Mouse (Mus musculus): Measurements from ENCODE around the gene Gm19345. TPM values are rescaled to one million over a fixed set of nuclear protein-coding genes. Genes with fewer than 3 reads are reported as not detected.

Gene Gm19345
- not detected for polyA plus RNA-seq (2014; fragmentation: Illumina TruSeq; extraction: RNeasy Lipid Tissue Mini Kit (QIAGEN cat#74804); ENCODE audit: insufficient read depth, low read depth, low replicate concordance)

DNA sequence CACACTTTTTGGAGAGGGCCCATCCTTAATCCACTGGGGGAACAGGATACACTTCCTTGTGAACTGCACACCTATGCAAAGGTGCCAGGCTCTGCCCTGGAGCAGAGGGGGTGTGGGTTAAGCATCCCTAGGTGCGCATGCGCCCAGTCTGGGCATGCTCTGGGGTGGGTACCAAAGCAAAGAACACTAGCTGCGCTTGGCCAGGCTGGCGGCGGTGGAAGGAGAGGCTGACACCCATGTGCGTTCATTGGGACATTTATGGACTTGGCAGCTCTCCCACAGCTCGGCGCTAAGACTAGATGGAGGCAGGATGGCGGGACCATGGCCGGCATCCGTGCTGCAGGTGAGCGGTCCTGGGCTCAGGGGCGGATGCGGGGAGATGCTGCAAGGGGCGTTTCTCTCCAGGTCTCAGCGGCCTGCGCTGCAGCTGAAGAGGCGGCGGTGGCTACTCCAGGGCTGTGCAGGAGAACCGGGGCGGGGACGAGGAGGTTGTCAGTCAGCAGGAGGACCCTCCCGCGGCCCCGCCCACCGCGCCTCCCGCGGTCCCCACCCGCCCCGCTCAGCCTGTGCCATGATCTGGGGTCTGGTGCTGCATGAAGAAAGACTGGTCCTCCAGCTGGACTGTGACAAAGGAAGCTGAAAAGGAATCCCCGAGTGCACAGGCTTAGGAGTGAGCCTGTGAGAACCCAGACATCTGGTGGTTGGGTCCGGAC, at the start of gene Gm19345:
TSS of gene Gm19345 (plus strand) at position 146 of the 713 bp plus-strand sequence.

GRCm38 (mm10) chr7:19822604-19823058, 29.2 kb upstream of the Gm19345 start, which contains the start of gene Bcl3:
Gene Bcl3 (minus strand): TSS chr7:19822770.

GRCm38 (mm10) chr7:19861199-19861598, 9.4 kb downstream of the Gm19345 start, which contains the start of gene Ceacam16:
Gene Ceacam16 (minus strand): TSS chr7:19861299.

DNA sequence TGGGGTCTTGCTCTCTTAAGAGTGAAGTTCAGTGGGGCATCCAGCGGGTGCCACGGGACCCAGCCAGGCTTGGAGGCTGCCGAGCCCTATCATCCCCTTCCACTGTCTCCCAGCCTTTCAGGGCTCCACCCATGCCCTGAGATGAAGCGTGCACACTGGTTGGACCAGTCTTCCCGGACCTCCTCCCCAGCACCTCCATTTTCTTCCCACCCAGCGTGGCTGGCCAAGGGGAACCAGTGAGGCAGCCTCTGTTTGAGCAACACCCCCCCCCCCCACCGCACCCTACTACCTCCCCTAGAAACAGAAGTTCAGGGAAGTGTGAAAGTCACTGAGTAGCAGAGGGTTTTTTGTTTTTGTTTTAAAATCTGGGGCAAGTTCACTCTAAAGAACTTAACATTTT, 36.0 kb downstream of the Gm19345 start, which contains the start of gene Ceacam19:
TSS of gene Ceacam19 (minus strand) at position 117 of the 400 bp plus-strand sequence.

Other genes starting within 250 kb of the Gm19345 start
- 17.3 TPM for gene Clasrp, start 247.5 kb upstream of the Gm19345 start, polyA plus RNA-seq (2014; fragmentation: Illumina TruSeq; extraction: RNeasy Lipid Tissue Mini Kit (QIAGEN cat#74804); ENCODE audit: insufficient read depth, low read depth, low replicate concordance)
- gene Relb, start 222.6 kb upstream of the Gm19345 start, polyA plus RNA-seq (2014; fragmentation: Illumina TruSeq; extraction: RNeasy Lipid Tissue Mini Kit (QIAGEN cat#74804); ENCODE audit: insufficient read depth, low read depth, low replicate concordance): 13.0 TPM
- gene Clptm1, start 187.0 kb upstream of the Gm19345 start, polyA plus RNA-seq (2014; fragmentation: Illumina TruSeq; extraction: RNeasy Lipid Tissue Mini Kit (QIAGEN cat#74804); ENCODE audit: insufficient read depth, low read depth, low replicate concordance): 45.0 TPM
- 10.3 TPM for gene Apoc2, start 174.1 kb upstream of the Gm19345 start, polyA plus RNA-seq (2014; fragmentation: Illumina TruSeq; extraction: RNeasy Lipid Tissue Mini Kit (QIAGEN cat#74804); ENCODE audit: insufficient read depth, low read depth, low replicate concordance)
- not detected for gene Gm44805, start 170.6 kb upstream of the Gm19345 start, polyA plus RNA-seq (2014; fragmentation: Illumina TruSeq; extraction: RNeasy Lipid Tissue Mini Kit (QIAGEN cat#74804); ENCODE audit: insufficient read depth, low read depth, low replicate concordance)
- not detected for gene Apoc4, start 170.5 kb upstream of the Gm19345 start, polyA plus RNA-seq (2014; fragmentation: Illumina TruSeq; extraction: RNeasy Lipid Tissue Mini Kit (QIAGEN cat#74804); ENCODE audit: insufficient read depth, low read depth, low replicate concordance)
- gene Apoc1, start 159.3 kb upstream of the Gm19345 start, polyA plus RNA-seq (2014; fragmentation: Illumina TruSeq; extraction: RNeasy Lipid Tissue Mini Kit (QIAGEN cat#74804); ENCODE audit: insufficient read depth, low read depth, low replicate concordance): 122 TPM
- 1,026 TPM for gene Apoe, start 152.8 kb upstream of the Gm19345 start, polyA plus RNA-seq (2014; fragmentation: Illumina TruSeq; extraction: RNeasy Lipid Tissue Mini Kit (QIAGEN cat#74804); ENCODE audit: insufficient read depth, low read depth, low replicate concordance)
- 28.0 TPM for gene Tomm40, start 136.6 kb upstream of the Gm19345 start, polyA plus RNA-seq (2014; fragmentation: Illumina TruSeq; extraction: RNeasy Lipid Tissue Mini Kit (QIAGEN cat#74804); ENCODE audit: insufficient read depth, low read depth, low replicate concordance)
- gene Nectin2, start 101.5 kb upstream of the Gm19345 start, polyA plus RNA-seq (2014; fragmentation: Illumina TruSeq; extraction: RNeasy Lipid Tissue Mini Kit (QIAGEN cat#74804); ENCODE audit: insufficient read depth, low read depth, low replicate concordance): 39.0 TPM
- 298 TPM for gene Bcam, start 81.0 kb upstream of the Gm19345 start, polyA plus RNA-seq (2014; fragmentation: Illumina TruSeq; extraction: RNeasy Lipid Tissue Mini Kit (QIAGEN cat#74804); ENCODE audit: insufficient read depth, low read depth, low replicate concordance)
- 9.7 TPM for gene Cblc, start 55.2 kb upstream of the Gm19345 start, polyA plus RNA-seq (2014; fragmentation: Illumina TruSeq; extraction: RNeasy Lipid Tissue Mini Kit (QIAGEN cat#74804); ENCODE audit: insufficient read depth, low read depth, low replicate concordance)
- 15.6 TPM for gene Bcl3, start 29.2 kb upstream of the Gm19345 start, polyA plus RNA-seq (2014; fragmentation: Illumina TruSeq; extraction: RNeasy Lipid Tissue Mini Kit (QIAGEN cat#74804); ENCODE audit: insufficient read depth, low read depth, low replicate concordance)
- 0.27 TPM for gene Ceacam16, start 9.3 kb downstream of the Gm19345 start, polyA plus RNA-seq (2014; fragmentation: Illumina TruSeq; extraction: RNeasy Lipid Tissue Mini Kit (QIAGEN cat#74804); ENCODE audit: insufficient read depth, low read depth, low replicate concordance)
- gene Ceacam19, start 36.0 kb downstream of the Gm19345 start, polyA plus RNA-seq (2014; fragmentation: Illumina TruSeq; extraction: RNeasy Lipid Tissue Mini Kit (QIAGEN cat#74804); ENCODE audit: insufficient read depth, low read depth, low replicate concordance): 0.07 TPM
- 17.0 TPM for gene Pvr, start 69.2 kb downstream of the Gm19345 start, polyA plus RNA-seq (2014; fragmentation: Illumina TruSeq; extraction: RNeasy Lipid Tissue Mini Kit (QIAGEN cat#74804); ENCODE audit: insufficient read depth, low read depth, low replicate concordance)
- 1.2 TPM for gene Igsf23, start 98.8 kb downstream of the Gm19345 start, polyA plus RNA-seq (2014; fragmentation: Illumina TruSeq; extraction: RNeasy Lipid Tissue Mini Kit (QIAGEN cat#74804); ENCODE audit: insufficient read depth, low read depth, low replicate concordance)
- not detected for gene Ceacam20, start 113.4 kb downstream of the Gm19345 start, polyA plus RNA-seq (2014; fragmentation: Illumina TruSeq; extraction: RNeasy Lipid Tissue Mini Kit (QIAGEN cat#74804); ENCODE audit: insufficient read depth, low read depth, low replicate concordance)
- not detected for gene Nlrp9b, start 139.5 kb downstream of the Gm19345 start, polyA plus RNA-seq (2014; fragmentation: Illumina TruSeq; extraction: RNeasy Lipid Tissue Mini Kit (QIAGEN cat#74804); ENCODE audit: insufficient read depth, low read depth, low replicate concordance)
- not detected for gene Vmn1r91, start 247.7 kb downstream of the Gm19345 start, polyA plus RNA-seq (2014; fragmentation: Illumina TruSeq; extraction: RNeasy Lipid Tissue Mini Kit (QIAGEN cat#74804); ENCODE audit: insufficient read depth, low read depth, low replicate concordance)